Mouse (Mus musculus) hindbrain, embryonic 16.5 days (tissue): ENCODE results near the gene Dclre1c. TPM values are rescaled to one million over a fixed set of nuclear protein-coding genes. Genes with fewer than 3 reads are reported as not detected.
"Not testable (repeated sequence)": the region's sequence is repeated elsewhere in the genome, so short reads cannot be mapped to it uniquely, and the experiment has no call there.

Experiments used
- ATAC-seq: fragments of 200-750 bp; cut with Nextera tagmentation; 2 replicates; pipeline ENCODE4 v1.8.0; 2017; ENCODE audit warnings: moderate TSS enrichment, moderate library complexity
- H3K27ac ChIP-seq: fragments of 300-500 bp; sonication (generic); 2 replicates; pipeline ENCODE4 v1.5.1; 2014; ENCODE audit warnings: low read depth, mild to moderate bottlenecking, control low read depth, low read length, moderate library complexity
- H3K27me3 ChIP-seq: fragments of 300-500 bp; sonication (generic); replicated peaks from 2 replicates; pipeline ENCODE4 v1.6.1; 2014; ENCODE audit warnings: low read length; ENCODE audit not compliant: control insufficient read depth, insufficient read depth
- H3K36me3 ChIP-seq: fragments of 300-500 bp; sonication (generic); 2 replicates; pipeline ENCODE4 v1.6.1; 2014; ENCODE audit warnings: mild to moderate bottlenecking, low read length, moderate library complexity, mixed read lengths; ENCODE audit not compliant: control insufficient read depth, insufficient read depth
- H3K4me1 ChIP-seq: fragments of 300-500 bp; sonication (generic); 2 replicates; pipeline ENCODE4 v1.6.1; 2014; ENCODE audit warnings: low read depth, low read length; ENCODE audit not compliant: control insufficient read depth, insufficient read depth
- H3K4me2 ChIP-seq: fragments of 300-500 bp; sonication (generic); 2 replicates; pipeline ENCODE4 v1.6.1; 2014; ENCODE audit warnings: mild to moderate bottlenecking, low read length, control low read depth, moderate library complexity
- H3K4me3 ChIP-seq: fragments of 300-500 bp; sonication (generic); 2 replicates; pipeline ENCODE4 v1.5.1; 2014; ENCODE audit warnings: mild to moderate bottlenecking, low read length, control low read depth, moderate library complexity
- H3K9ac ChIP-seq: fragments of 300-500 bp; sonication (generic); 2 replicates; pipeline ENCODE4 v1.6.1; 2014; ENCODE audit warnings: low read depth, mild to moderate bottlenecking, control low read depth, low read length, moderate library complexity
- H3K9me3 ChIP-seq: fragments of 300-500 bp; sonication (generic); 2 replicates; pipeline ENCODE4 v1.6.1; 2014; ENCODE audit warnings: mild to moderate bottlenecking, low read length, moderate library complexity; ENCODE audit not compliant: control insufficient read depth
- WGBS: fragments of 180-500 bp; shearing (Covaris S2); extraction: QIAGEN DNeasy Blood & Tissue Kit; methylation state at CpG from one replicate; pipeline ENCODE4 v1.1.7; 2014; 5-methylcytosine and 5-hydroxymethylcytosine counted together
- polyA plus RNA-seq: library from polyadenylated mRNA; unstranded; fragments of >200 nt; fragmentation: Nextera tagmentation; extraction: Ambion mirVana; gene quantifications from 2 replicates; pipeline ENCODE4 v1.2.1, GENCODE M21; 2015

The Dclre1c gene
- polyA plus RNA-seq: 6.7 and 6.9 TPM in 2 replicates

DNA sequence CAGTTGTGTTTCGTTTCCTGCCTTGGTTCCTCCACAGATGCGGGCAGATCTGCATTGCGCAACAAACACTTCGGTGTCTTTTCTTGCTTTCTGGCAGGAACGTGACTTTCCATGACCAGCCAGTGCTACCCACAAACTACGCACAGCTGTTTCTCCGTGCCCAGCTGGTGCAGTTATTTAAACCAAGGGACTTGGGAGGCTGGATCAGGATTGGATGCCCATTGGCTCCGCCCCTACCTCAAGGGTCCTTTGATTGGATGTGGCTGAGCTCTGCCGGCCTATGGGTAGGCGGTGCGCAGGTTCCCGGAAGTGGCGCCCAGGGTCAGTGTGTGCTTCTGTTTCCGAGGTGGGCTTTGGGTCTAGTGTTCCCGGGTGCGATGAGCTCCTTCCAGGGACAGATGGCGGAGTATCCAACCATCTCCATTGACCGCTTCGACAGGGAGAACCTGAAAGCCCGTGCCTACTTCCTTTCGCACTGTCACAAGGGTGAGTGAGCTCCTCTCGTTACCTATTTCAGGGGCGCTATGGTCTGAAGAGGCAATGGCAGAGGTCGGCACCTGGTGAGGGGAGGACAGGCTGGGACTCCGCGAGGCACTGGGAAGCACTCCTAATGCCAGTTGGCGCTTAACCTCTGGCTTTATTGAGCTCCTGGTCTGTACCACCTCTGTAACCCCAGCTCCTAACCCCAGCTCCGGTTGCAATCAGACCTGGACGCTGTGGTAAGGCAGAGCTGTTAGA lies at the start of gene Dclre1c:
Gene Dclre1c (plus strand): TSS at position 291 of the 738 bp plus-strand sequence.
- peaks cover 3% of the 10 kb centered on the region for H3K4me1 ChIP-seq
- H3K36me3 ChIP-seq: no peaks in the 10 kb centered on the region
- H3K4me3 ChIP-seq: peak within 1 kb of the TSS; percentile 74
- H3K4me2 ChIP-seq: peak within 1 kb of the TSS; percentile 95
- WGBS: 1% methylated on average over 29 of the region's 29 CpGs
- H3K27ac ChIP-seq: no peak within 1 kb of the TSS
- H3K9ac ChIP-seq: peak within 1 kb of the TSS; percentile 70
- no peaks in the 10 kb centered on the region for H3K9me3 ChIP-seq
- no peaks in the 10 kb centered on the region for H3K27me3 ChIP-seq
- peak; percentile 99 for ATAC-seq

DNA sequence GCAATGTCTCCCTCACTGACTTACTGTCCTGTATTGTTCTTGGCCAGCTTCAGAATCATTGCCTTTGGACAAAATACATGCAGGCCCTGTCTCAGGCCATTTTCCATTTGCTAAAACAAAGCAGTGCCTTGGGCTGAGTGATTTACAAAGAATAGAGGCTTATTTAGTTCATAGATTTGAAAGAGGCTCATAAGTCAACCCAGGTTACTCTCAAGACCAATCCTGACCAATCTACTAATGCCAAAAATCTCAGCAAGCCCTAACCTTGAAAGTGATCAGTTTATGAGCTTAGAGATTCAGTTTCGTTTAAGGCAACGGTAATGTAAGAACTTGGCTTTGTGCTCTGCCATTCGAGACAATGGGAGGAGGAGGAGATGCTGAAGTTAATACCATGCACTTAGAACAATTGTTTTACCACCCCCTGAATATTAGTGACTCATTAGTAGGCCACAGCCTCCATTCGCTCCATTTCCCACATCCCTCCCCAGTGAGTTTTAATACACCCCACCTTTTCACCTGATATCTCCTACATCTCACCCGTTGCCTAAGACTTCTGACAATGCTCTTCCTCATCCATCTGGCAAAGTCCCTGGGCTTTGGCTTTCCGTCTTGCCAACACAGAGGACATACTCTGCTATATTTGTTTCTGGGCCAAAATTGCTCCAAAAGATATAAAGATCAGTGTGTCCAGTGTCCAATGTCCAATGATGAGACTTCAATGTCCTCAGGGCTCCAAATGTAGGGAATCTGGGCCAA lies 36.6 kb upstream of the Dclre1c start:
- no peak overlapping the region for H3K4me2 ChIP-seq
- WGBS: 79% methylated on average over 6 of the region's 6 CpGs
- H3K27ac ChIP-seq: no peak overlapping the region
- no peaks in the 10 kb centered on the region for H3K27me3 ChIP-seq
- no peak for ATAC-seq
- H3K4me1 ChIP-seq: no peaks in the 10 kb centered on the region
- H3K36me3 ChIP-seq: no peaks in the 10 kb centered on the region
- no peak overlapping the region for H3K9ac ChIP-seq
- H3K4me3 ChIP-seq: no peak overlapping the region
- H3K9me3 ChIP-seq: no peaks in the 10 kb centered on the region

- H3K4me1 ChIP-seq: no peaks in the 10 kb centered on the region
- H3K9ac ChIP-seq: no peak overlapping the region
- H3K9me3 ChIP-seq: no peaks in the 10 kb centered on the region
- H3K27me3 ChIP-seq: no peaks in the 10 kb centered on the region
- H3K4me2 ChIP-seq: no peak overlapping the region
- ATAC-seq: no peak
- no peak overlapping the region for H3K27ac ChIP-seq
- H3K36me3 ChIP-seq: no peaks in the 10 kb centered on the region
- 80% methylated on average over 2 of the region's 2 CpGs for WGBS
- no peak overlapping the region for H3K4me3 ChIP-seq
Measured at GRCm38 (mm10) chr2:3391945-3392344, 32.0 kb upstream of the Dclre1c start.

GRCm38 (mm10) chr2:3397110-3397509 lies 26.8 kb upstream of the Dclre1c start, which contains the start of gene Olah:
Gene Olah, minus strand, starts transcription at chr2:3397210.
- H3K4me2 ChIP-seq, ATAC-seq, H3K27me3 ChIP-seq, H3K9ac ChIP-seq, H3K36me3 ChIP-seq, H3K4me3 ChIP-seq, H3K27ac ChIP-seq, H3K4me1 ChIP-seq, H3K9me3 ChIP-seq: not testable (repeated sequence)
- 73% methylated on average over 10 of the region's 10 CpGs for WGBS

DNA sequence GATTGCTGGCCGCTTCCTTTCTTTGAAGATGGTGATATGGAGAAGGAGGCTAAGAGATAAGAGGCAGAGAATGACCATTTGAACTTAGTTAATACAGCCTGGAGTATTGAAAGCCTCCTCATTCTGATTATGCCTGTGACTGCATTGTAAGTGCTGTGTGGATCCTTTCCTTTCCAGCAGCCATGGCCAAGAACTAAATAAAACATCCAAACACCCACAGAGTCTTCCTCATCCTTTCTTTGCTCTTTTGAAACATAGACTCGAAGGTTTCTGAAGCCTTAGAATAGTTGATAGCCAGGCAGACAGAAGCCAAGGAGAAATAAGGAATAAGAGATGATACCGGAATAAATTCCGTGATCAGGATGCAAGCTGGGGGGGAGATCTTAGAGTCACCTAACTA lies 17.9 kb upstream of the Dclre1c start:
- H3K27ac ChIP-seq: no peak overlapping the region
- no peak for ATAC-seq
- H3K27me3 ChIP-seq: no peaks in the 10 kb centered on the region
- H3K4me3 ChIP-seq: no peak overlapping the region
- WGBS: 89% methylated on average over 4 of the region's 4 CpGs
- H3K4me2 ChIP-seq: no peak overlapping the region
- no peaks in the 10 kb centered on the region for H3K4me1 ChIP-seq
- no peak overlapping the region for H3K9ac ChIP-seq
- no peaks in the 10 kb centered on the region for H3K36me3 ChIP-seq
- H3K9me3 ChIP-seq: no peaks in the 10 kb centered on the region

GRCm38 (mm10) chr2:3407756-3408155 lies 16.2 kb upstream of the Dclre1c start:
- ATAC-seq: no peak
- WGBS: 85% methylated on average over 7 of the region's 7 CpGs

DNA sequence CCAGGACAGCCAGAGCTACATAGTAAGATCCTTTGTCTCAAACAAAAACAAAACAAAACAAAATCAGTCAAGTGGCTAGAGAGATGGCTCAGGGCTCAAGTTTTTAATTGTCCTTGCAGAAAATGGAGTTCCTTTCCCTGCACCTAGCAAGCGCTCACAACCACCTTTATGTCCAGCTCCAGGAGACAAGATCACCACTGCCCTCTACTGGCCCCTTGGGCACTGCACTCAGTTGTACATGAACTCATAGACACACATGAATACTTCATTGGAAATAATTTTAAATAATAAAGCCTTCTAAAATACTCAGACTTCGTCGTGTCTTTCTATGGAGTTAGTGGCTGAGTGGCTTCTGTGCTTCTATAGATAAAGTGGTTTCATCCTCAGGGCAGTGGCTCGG lies 9.7 kb upstream of the Dclre1c start:
- no peak overlapping the region for H3K4me2 ChIP-seq
- no peak overlapping the region for H3K4me3 ChIP-seq
- ATAC-seq: no peak
- peaks cover 3% of the 10 kb centered on the region; the same call in 1 of the 2 replicates for H3K27me3 ChIP-seq
- H3K4me1 ChIP-seq: no peaks in the 10 kb centered on the region
- H3K9me3 ChIP-seq: no peaks in the 10 kb centered on the region
- no peaks in the 10 kb centered on the region for H3K36me3 ChIP-seq
- H3K27ac ChIP-seq: no peak overlapping the region
- WGBS: 34% methylated on average over 4 of the region's 4 CpGs
- no peak overlapping the region for H3K9ac ChIP-seq

More at GRCm38 (mm10) chr2:3407756-3408155, 16.2 kb upstream of the Dclre1c start:
- Histone ChIP-seq H3K4me1 (no peaks in the 10 kb centered on the region), H3K9me3 (no peaks in the 10 kb centered on the region), H3K4me2 (no peak overlapping the region), H3K27me3 (no peaks in the 10 kb centered on the region), H3K4me3 (no peak overlapping the region), H3K36me3 (no peaks in the 10 kb centered on the region), H3K27ac (no peak overlapping the region), H3K9ac (no peak overlapping the region)

DNA sequence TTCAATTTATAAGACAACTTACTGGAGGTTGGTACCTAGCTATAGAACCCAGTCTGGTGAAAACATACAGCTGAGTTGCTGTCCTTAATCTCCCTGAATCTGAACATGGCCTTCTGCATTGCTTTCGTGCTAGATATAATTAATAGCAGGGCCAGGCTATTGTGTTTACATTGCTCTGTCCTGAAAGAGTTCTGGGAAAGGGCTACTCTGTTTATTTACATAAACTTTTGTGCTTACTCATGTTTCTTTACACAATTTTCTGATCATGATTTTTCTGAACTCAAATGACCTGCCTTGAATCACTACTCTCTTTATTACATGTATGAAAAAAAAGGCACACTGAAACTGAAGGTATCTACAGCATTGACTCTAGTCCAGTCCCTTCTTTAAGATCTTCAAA lies 8.3 kb upstream of the Dclre1c start:
- no peaks in the 10 kb centered on the region for H3K36me3 ChIP-seq
- H3K4me3 ChIP-seq: no peak overlapping the region
- no peak overlapping the region for H3K9ac ChIP-seq
- no peak overlapping the region for H3K4me2 ChIP-seq
- H3K27me3 ChIP-seq: peaks cover 3% of the 10 kb centered on the region; the same call in 1 of the 2 replicates
- 44% methylated on average over 1 of the region's 1 CpGs for WGBS
- no peak overlapping the region for H3K27ac ChIP-seq
- H3K4me1 ChIP-seq: no peaks in the 10 kb centered on the region
- ATAC-seq: no peak
- H3K9me3 ChIP-seq: no peaks in the 10 kb centered on the region

DNA sequence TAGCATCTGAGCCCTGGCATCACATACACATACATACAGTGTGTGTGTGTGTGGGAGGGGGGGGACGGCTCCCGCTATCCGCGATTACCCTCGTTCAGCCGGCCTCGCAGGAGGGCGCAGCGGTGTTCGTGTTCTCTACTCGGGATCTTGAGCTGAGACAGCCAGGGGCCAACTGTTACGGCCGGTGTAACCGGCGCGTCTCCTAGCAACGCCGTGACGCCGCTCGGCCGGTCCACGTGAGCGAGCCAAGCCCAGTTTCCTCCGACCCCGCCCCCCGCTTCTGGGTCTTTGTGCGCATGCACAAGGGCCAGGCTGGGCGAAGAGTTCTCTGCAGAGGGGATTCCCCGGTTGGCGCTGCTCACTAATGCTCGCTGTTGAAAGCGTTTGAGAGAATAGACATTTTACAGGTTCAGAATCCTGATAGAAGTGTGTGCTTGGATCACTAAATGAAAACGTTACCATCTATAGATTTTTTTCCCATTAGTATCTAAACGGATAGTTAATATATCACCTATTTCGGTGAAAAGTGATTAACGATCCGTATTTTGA lies 5.0 kb upstream of the Dclre1c start:
- ATAC-seq: peak; percentile 96
- 1% methylated on average over 38 of the region's 38 CpGs for WGBS
- no peak overlapping the region for H3K27ac ChIP-seq
- no peaks in the 10 kb centered on the region for H3K36me3 ChIP-seq
- H3K9me3 ChIP-seq: no peaks in the 10 kb centered on the region
- no peaks in the 10 kb centered on the region for H3K4me1 ChIP-seq
- peak overlapping the region; percentile 56 for H3K4me3 ChIP-seq
- H3K9ac ChIP-seq: peak overlapping the region; percentile 64
- peak overlapping the region; percentile 64 for H3K4me2 ChIP-seq
- H3K27me3 ChIP-seq: peaks cover 3% of the 10 kb centered on the region; the same call in 1 of the 2 replicates
